Mouse (Mus musculus) layer of hippocampus, adult 18-20 months (tissue): ENCODE results near the gene Rpl5. TPM values are rescaled to one million over a fixed set of nuclear protein-coding genes. Genes with fewer than 3 reads are reported as not detected.
A peak's percentile ranks its signal among the peaks of the same experiment; 100 is the strongest.
"Not testable (repeated sequence)": the region's sequence is repeated elsewhere in the genome, so short reads cannot be mapped to it uniquely, and the experiment has no call there.

Experiments
- DNase-seq, 2 experiments: peaks; one replicate each; pipeline ENCODE4 v3.0.0; 2022; ENCODE audit warnings: low spot score in 2 of 2
- long read RNA-seq: library from polyadenylated mRNA; stranded (forward); transcript quantifications from one replicate; pipeline ENCODE4 v2.0.0, GENCODE M21; 2021
- total RNA-seq, 2 experiments: library from RNA; stranded (reverse); gene quantifications; 2 replicates each; pipeline ENCODE4 v1.2.3; 2021

Rpl5 gene
- 10 to 100 TPM; 59.0 to 59.2 TPM for total RNA-seq
- long read RNA-seq, transcript Rpl5-201 (8 exons, 2,045 nt), result minor isoform, 29 of 210 reads
- long read RNA-seq, transcript Rpl5-204 (3 exons, 1,024 nt), result major isoform, 175 of 210 reads
- long read RNA-seq, partial matches to known transcripts, result 3 of 210 reads
- long read RNA-seq, other reads (novel, unspliced or antisense), result 2 of 210 reads

DNA sequence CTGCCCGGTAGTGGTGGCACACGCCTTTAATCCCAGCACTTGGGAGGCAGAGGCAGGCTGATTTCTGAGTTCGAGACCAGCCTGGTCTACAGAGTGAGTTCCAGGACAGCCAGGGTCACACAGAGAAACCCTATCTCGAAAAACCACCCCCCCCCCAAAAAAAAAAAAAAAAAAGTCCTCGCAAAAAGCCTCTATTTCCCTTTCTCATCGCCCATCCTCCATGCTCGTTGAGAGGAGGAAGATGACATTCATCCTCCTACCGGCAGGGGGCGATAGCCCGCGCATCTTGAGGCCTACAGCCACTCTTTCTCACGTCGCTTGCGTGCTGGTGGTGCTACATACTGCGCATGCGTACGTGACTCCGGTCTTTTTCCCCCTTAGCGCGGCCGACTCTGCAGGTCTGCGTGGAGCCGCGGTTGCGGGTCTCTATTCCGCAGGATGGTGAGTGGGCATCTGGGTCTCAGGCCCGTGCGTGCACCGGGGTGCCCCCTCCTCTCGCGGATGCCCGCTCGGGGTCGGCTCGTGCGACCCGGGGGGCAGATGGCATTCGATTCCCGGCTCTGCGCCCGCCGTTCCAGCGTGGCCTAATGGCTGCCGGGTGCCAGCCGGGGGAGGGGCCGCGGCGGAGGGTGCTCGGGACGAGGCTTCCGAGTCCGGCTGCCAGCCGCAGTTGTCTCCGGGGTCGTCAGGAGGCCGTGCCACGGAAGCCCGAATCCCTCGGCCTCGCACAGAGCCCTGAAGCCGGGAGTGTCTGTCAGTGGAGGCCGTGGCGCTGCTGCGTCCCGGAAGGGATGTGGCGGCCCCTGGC lies at the start of gene Rpl5:
Gene Rpl5, plus strand, starts transcription at position 297 of the 808 bp plus-strand sequence.
- peak; percentile 91 to 98 for DNase-seq

- DNase-seq, result no peak
Observed at GRCm38 (mm10) chr5:107853807-107854206, 46.5 kb upstream of the Rpl5 start.

DNA sequence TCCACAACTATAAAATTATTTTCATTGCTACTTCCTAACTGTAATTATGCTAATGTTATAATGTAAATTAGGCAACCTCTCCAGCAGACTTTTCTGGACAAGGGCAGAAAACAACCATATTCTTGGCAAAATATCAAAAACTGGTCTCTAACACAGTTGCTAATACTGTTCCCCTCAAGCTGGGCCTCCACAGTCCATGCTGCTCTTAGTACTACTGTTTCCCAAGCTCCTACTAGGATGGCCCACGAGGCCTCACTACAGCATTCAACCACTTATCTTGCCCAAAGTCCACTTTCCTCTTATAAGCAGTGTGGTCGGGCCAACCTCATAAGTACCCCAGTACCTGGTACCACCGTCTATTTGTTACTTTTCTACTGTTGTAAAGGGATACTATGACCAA lies 45.7 kb upstream of the Rpl5 start:
- no peak for DNase-seq

DNA sequence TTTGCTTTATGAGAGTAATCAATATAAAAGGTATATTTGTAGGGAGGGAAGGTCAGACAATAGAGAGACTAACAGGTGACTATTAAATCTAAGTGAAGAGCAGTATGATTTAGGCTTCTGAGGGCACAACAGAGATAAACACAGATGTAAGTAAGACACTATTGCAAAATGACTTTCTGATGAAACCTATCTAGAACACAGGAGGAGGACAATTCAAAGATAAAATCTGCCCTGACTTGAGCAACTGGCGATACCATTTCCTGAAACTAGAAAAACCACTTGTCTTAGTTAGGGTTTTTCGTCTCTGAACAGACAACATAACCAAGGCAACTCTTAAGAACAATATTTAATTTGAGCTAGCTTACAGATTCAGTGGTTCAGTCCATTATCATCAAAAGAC lies 44.8 kb upstream of the Rpl5 start:
- no peak for DNase-seq

GRCm38 (mm10) chr5:107858963-107859362 lies 41.3 kb upstream of the Rpl5 start:
- no peak for DNase-seq

DNA sequence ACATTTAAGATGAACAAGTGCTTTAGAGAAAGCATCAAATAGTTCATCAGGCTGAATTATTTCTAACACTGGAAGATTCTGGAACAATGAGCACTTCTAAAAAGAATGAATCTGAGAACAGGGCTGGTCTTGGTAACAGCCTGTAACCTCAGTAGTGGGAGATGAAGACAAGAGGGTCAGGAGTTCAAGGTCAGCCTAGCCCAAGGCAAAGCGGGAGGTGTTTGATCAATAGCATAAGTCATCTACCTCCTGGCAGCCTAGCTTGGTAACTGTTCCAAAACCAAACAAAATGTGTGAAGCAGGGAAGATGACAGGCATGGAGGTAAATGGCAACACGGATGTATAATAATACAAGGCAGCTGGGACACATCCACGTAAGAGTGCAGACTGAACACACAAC lies 36.3 kb upstream of the Rpl5 start:
- DNase-seq, result no peak

- no peak for DNase-seq
Observed at GRCm38 (mm10) chr5:107866127-107867126, 33.9 kb upstream of the Rpl5 start.

DNA sequence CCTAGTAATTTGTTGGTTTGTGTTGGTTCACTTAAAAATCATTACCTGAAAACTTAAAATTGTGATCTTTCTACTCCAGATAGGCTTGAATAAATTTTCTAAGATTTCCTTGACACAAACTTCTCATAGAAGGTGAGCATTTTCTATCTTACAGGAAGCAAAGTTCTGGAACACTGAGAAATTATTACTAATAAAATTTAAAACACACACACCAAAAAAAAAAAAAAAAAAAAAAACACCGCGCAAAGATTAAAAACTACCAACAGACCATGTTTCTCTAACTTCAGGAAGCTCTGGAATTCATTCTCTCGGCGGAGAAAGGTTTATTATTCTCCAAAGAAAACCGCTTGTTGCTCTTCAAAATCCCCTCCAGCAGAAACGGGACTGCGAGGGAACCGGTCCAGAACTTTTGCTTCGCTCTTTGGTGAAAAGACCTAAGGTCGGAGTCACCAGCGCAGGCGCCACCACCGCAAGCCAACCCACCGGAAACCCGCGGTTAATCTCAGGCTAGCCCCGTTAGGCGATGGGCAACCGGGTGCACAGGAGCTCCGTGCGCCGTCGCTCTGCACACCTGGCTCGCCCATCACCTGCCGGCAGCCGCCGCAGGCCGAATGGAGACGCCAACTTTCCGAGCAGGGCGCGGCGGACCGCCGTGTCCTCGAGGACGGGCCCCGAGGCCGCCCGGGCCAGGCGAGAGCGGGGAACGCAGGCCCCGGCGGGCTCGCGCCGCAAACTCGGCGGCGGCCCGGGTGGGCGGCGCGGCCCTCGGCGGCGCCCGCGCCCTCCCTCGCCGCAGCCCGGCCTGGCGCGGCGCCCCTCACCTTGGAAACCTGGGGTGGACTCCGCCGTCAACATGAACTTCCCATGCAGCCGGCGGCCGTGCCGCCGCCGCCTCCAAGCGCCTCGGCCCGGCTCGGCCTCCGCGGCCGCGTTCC lies 32.1 kb upstream of the Rpl5 start:
- DNase-seq, result peak in 1 of 2 experiments; percentile 48

- peak; percentile 84 to 88 for DNase-seq
Observed at GRCm38 (mm10) chr5:107868905-107869424, 31.3 kb upstream of the Rpl5 start.

DNA sequence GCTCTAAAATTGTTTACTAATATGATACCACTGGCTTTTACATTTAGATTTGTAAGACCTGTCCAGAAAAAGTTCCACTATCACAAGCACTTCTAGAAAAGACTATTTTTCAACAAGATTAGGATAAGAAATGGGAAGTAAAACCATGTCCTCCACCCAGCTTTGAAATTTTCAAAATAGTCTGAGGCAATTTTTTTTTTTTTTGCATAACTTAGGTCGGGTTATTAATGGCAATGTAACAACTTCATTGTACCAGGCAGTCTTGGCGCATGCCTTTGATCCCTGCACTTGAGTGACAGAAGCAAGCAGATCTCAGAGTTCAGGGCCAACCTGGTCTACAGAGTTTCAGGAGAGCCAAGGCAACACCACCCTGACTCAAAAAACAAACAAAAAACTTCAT lies 30.6 kb upstream of the Rpl5 start:
- no peak for DNase-seq

DNA sequence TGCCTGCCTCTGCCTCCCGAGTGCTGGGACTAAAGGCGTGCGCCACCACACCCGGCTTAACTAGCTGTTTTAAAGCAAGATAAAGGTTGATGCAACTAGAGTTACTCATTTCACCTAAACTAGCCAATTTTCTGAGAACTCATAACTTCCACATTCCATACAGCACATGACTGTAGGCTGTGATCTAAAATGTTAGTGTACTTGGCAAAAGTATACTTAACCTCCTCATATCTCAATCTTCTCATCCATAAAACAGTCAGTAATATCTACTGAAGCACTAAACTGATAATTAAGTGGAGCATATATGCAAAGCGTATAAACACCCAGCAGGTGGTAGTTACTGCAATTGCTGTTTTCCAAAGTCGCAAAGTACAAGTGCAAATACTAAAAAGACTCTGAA lies 27.0 kb upstream of the Rpl5 start:
- no peak for DNase-seq

DNA sequence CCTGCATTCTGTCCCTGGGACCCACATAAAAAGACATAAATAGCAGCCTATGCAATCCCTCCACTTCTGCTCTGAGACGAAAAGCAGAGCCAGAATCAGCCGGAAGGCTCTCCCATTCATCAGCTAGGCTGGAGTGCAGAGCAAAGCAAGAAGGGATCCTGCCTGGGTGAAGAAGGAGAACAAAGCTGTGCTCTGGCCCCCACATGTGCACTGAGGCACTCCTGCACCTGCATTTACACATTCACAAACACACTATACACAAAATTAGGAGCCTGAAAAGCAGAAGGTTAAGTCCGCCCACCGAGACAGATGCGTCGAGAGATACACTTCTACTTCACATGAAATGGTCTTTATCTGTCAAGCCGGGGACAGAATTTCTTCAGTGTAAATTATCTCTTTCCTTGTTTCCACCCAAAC lies 26.4 kb upstream of the Rpl5 start:
- peak in 1 of 2 experiments; percentile 17 for DNase-seq

- no peak for DNase-seq
Observed at GRCm38 (mm10) chr5:107874561-107875260, 25.6 kb upstream of the Rpl5 start, which contains the start of gene Evi5. TSS of gene Evi5 (minus strand) at chr5:107875107.

- no peak for DNase-seq
Observed at GRCm38 (mm10) chr5:107875261-107875611, 25.1 kb upstream of the Rpl5 start.

- DNase-seq, result no peak
Observed at GRCm38 (mm10) chr5:107877053-107877452, 23.2 kb upstream of the Rpl5 start.

DNA sequence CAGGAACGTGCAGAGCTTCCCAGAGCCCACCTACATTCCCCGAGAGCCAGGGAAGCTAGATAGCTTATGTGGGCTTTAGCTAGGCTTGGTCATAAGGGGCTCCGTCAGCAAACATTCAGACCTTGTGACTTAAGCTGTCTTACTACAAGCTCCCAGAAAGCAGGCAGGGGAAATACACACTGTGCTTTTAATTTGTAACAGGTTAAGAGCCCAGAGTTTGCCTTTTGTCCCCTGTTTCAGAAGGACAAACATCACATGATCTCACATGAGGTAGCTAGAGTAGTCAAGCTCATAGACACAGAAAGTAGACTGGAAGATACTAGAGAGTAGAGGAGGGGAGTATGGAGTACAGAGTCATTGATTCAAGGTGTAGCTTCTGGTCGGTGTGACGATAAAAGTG lies 19.6 kb upstream of the Rpl5 start:
- no peak for DNase-seq

DNA sequence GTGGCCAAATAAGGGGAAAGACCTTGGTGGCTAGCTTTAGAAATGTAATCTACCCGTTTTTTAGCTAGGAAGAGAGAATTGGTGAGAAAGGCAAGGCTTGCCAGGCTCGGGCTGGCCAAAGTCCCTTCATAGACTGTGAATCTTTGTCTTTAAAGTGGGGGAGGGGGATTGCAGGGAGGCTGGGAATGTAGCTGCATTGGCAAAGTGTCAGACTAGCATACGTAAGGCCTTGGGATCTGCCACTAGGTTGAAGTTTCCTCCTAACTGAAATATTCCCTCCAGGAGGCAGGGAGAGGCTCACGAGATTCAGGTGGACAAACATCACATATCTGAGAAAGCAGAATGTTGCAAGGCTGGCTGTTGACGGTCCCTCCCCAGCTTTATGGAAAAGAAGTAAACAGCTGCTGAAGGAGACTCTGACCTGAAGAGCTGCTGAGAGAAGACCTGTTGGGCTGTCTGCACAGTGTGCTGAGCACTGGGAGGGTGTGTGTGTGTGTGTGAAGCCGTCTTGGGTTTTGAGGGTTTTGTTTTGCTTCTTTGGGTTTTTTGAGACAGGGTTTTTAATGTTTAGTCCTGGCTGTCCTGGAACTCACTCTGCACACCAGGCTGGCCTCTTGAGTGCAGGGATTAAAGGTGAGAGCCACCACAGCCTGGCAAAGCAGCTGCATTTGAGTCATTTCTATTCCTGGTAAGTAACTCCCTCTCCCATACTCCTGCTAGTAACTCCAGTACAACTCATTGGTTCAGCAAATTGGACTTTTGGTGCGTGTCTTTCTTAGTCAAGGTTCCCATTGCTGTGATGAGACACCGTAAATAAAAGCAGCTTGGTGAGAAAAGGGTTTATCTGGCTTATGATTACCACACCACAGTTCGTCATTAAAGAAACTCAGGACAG lies 10.1 kb upstream of the Rpl5 start:
- no peak for DNase-seq

- DNase-seq, result not testable (repeated sequence)
Observed at GRCm38 (mm10) chr5:107891515-107891914, 8.8 kb upstream of the Rpl5 start.

DNA sequence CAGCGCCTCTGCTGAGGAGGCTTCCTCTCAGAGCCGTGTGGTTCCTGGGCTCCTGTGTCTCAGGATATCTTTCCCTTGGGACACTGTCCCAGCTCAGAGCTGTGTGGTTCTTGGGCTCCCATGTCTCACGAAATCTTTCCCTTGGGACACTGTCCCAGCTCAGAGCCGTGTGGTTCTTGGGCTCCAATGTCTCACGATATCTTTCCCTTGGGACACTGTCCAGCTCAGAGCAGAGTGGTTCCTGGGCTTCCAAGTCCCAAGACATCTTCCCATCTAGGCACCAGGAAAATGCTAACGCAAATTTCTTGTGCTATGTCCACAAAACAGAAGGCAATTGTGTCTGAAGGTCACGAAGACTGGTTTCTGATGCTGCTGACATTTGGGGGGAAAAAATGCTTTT lies 5.6 kb upstream of the Rpl5 start:
- DNase-seq, result no peak
